Mouse (Mus musculus) midbrain, embryonic 10.5 days (tissue): ENCODE results near the gene Ppip5k2. TPM values are rescaled to one million over a fixed set of nuclear protein-coding genes. Genes with fewer than 3 reads are reported as not detected.

Experiments used
- DNase-seq: peaks from one replicate; pipeline ENCODE4 v3.0.0-alpha.2; 2017; ENCODE audit warnings: low spot score
- H3K27ac ChIP-seq: fragments of 300-500 bp; sonication (generic); replicated peaks from 2 replicates; pipeline ENCODE4 v1.5.1; 2016; ENCODE audit warnings: mild to moderate bottlenecking
- H3K27me3 ChIP-seq: fragments of 300-500 bp; sonication (generic); 2 replicates; pipeline ENCODE4 v1.6.1; 2016; ENCODE audit warnings: low read depth, mild to moderate bottlenecking; ENCODE audit not compliant: poor library complexity, severe bottlenecking
- H3K36me3 ChIP-seq: fragments of 300-500 bp; sonication (generic); 2 replicates; pipeline ENCODE4 v1.6.1; 2016; ENCODE audit warnings: mild to moderate bottlenecking, moderate library complexity
- H3K4me1 ChIP-seq: fragments of 300-500 bp; sonication (generic); 2 replicates; pipeline ENCODE4 v1.6.1; 2016
- H3K4me3 ChIP-seq: fragments of 300-500 bp; sonication (generic); 2 replicates; pipeline ENCODE4 v1.5.1; 2016; ENCODE audit warnings: mild to moderate bottlenecking, moderate library complexity
- H3K9me3 ChIP-seq: fragments of 300-500 bp; sonication (generic); replicated peaks from 2 replicates; pipeline ENCODE4 v1.6.1; 2016; ENCODE audit warnings: mild to moderate bottlenecking
- WGBS: fragments of 180-500 bp; shearing (Covaris S2); methylation state at CpG from one replicate; pipeline ENCODE4 v1.1.7; 2016; 5-methylcytosine and 5-hydroxymethylcytosine counted together
- polyA plus RNA-seq: library from polyadenylated mRNA; unstranded; fragments of >200 nt; fragmentation: Nextera tagmentation; extraction: Ambion mirVana; gene quantifications from 2 replicates; pipeline ENCODE4 v1.2.1, GENCODE M21; 2016

Ppip5k2 gene
- polyA plus RNA-seq, 1 experiment from 2014 or later, result 37.4 TPM

GRCm38 (mm10) chr1:97745712-97746111 is 24.5 kb downstream of the Ppip5k2 start:
- H3K27me3 ChIP-seq, result no peaks in the 10 kb centered on the region
- no peak for DNase-seq
- H3K4me1 ChIP-seq, result no peaks in the 10 kb centered on the region
- no peaks in the 10 kb centered on the region for H3K9me3 ChIP-seq
- no peak overlapping the region for H3K4me3 ChIP-seq
- no peak overlapping the region for H3K27ac ChIP-seq
- H3K36me3 ChIP-seq, result peaks cover 81% of the 10 kb centered on the region
- 92% methylated on average over 4 of the region's 4 CpGs for WGBS

DNA sequence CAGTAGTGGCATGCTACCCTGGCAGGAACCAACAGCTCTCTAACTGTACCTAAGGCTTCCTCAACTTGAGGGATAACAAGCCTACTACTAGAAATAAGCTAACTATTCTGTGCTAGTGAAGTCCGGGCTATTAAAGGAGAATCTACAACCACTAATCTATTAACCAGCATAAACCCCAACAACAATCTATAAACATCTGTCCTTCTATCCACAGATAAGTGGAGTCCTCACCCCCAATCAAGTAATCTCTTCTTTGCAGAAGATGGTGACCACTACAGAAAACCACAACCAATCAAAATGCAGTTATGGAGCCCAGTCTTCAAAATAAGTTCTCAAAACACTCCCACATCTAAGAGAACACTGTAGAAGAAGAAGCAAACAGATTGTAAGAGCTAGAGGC is 27.1 kb downstream of the Ppip5k2 start:
- WGBS, result 94% methylated on average over 1 of the region's 1 CpGs
- peaks cover 80% of the 10 kb centered on the region for H3K36me3 ChIP-seq
- no peak overlapping the region for H3K4me3 ChIP-seq
- DNase-seq, result no peak
- H3K27me3 ChIP-seq, result no peaks in the 10 kb centered on the region
- H3K27ac ChIP-seq, result no peak overlapping the region
- H3K9me3 ChIP-seq, result no peaks in the 10 kb centered on the region
- H3K4me1 ChIP-seq, result no peaks in the 10 kb centered on the region

DNA sequence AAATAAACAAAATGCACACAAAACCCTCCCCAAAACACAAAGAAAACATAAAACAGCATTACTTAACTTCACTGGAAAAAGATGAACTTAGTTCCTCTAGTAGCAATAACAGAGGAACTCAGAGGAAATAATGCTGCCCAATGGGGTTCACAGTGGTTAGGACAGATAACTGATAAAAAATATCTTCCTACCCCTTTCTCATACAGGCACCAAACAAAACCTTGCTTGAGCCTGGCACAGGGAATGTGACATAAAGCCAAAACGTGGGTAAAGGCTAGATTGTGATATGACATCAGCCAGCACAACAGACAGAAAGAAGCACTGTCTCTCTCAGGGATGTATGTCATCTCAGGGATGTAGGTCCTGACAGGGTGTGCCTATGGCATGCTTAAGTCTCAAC is 40.9 kb downstream of the Ppip5k2 start:
- no peak for DNase-seq
- no peaks in the 10 kb centered on the region for H3K27me3 ChIP-seq
- no peak overlapping the region for H3K4me3 ChIP-seq
- peaks cover 57% of the 10 kb centered on the region for H3K36me3 ChIP-seq
- no peaks in the 10 kb centered on the region for H3K4me1 ChIP-seq
- no peak overlapping the region for H3K27ac ChIP-seq
- H3K9me3 ChIP-seq, result no peaks in the 10 kb centered on the region
- WGBS, result 74% methylated on average over 1 of the region's 1 CpGs

DNA sequence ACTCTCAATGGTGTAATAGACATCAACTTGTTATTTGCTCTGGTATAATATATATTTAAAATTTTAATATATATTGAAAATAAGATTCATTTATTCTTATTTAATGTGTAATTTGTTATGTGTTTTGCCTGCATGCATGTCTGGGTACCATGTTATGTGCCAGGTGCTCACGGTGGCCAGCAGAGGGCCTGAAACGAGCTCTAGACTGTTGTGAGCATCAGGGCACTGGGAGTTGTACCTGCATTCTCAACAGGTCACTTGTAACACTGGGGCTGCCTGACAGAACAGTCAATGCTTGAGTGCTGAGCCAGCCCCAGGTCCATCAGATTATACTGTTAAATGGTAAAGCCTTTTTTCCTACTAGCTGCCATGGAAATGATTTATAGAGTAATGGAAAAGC is 43.5 kb downstream of the Ppip5k2 start:
- H3K9me3 ChIP-seq, result no peaks in the 10 kb centered on the region
- no peak for DNase-seq
- peaks cover 48% of the 10 kb centered on the region for H3K36me3 ChIP-seq
- 72% methylated on average over 2 of the region's 2 CpGs for WGBS
- H3K27me3 ChIP-seq, result no peaks in the 10 kb centered on the region
- H3K27ac ChIP-seq, result no peak overlapping the region
- H3K4me3 ChIP-seq, result no peak overlapping the region
- H3K4me1 ChIP-seq, result no peaks in the 10 kb centered on the region

DNA sequence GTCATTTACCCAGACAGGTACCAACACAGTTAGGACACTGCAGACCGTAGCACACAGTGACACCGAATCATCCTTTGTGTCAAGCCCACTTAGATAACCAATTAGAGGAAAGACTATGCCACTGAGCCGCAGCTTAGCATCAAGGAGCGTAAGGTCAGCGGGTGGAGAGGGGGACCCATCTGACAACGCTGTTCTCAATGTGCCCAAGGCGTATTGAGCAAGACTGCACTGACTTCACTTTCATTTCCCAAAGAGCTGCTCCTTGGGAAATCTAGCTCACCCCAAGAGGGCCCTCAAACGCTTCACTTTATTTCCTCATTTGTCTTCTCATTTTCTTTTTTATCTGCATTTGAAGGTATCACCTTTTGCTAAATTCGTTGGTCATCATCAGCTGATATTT is 51.8 kb downstream of the Ppip5k2 start:
- no peaks in the 10 kb centered on the region for H3K27me3 ChIP-seq
- DNase-seq, result no peak
- H3K4me1 ChIP-seq, result no peaks in the 10 kb centered on the region
- H3K36me3 ChIP-seq, result peaks cover 67% of the 10 kb centered on the region
- no peak overlapping the region for H3K4me3 ChIP-seq
- 94% methylated on average over 9 of the region's 9 CpGs for WGBS
- H3K9me3 ChIP-seq, result no peaks in the 10 kb centered on the region
- no peak overlapping the region for H3K27ac ChIP-seq

GRCm38 (mm10) chr1:97714334-97714868 is 55.8 kb downstream of the Ppip5k2 start:
- Histone ChIP-seq H3K4me3 (no peak overlapping the region), H3K4me1 (no peaks in the 10 kb centered on the region), H3K36me3 (peaks cover 75% of the 10 kb centered on the region), H3K9me3 (no peaks in the 10 kb centered on the region), H3K27me3 (no peaks in the 10 kb centered on the region), H3K27ac (no peak overlapping the region)
- 93% methylated on average over 11 of the region's 11 CpGs for WGBS
- DNase-seq, result no peak

GRCm38 (mm10) chr1:97710520-97710919 is 59.7 kb downstream of the Ppip5k2 start:
- Histone ChIP-seq H3K4me1 (no peaks in the 10 kb centered on the region), H3K27me3 (no peaks in the 10 kb centered on the region), H3K4me3 (no peak overlapping the region), H3K36me3 (peaks cover 65% of the 10 kb centered on the region), H3K9me3 (no peaks in the 10 kb centered on the region), H3K27ac (no peak overlapping the region)
- 93% methylated on average over 3 of the region's 3 CpGs for WGBS
- no peak for DNase-seq

- Histone ChIP-seq H3K27me3 (no peaks in the 10 kb centered on the region), H3K4me1 (no peaks in the 10 kb centered on the region), H3K9me3 (no peaks in the 10 kb centered on the region), H3K4me3 (no peak overlapping the region), H3K36me3 (peaks cover 39% of the 10 kb centered on the region), H3K27ac (no peak overlapping the region)
- no peak for DNase-seq
These were observed 64.8 kb downstream of the Ppip5k2 start for GRCm38 (mm10) chr1:97705389-97705788.

DNA sequence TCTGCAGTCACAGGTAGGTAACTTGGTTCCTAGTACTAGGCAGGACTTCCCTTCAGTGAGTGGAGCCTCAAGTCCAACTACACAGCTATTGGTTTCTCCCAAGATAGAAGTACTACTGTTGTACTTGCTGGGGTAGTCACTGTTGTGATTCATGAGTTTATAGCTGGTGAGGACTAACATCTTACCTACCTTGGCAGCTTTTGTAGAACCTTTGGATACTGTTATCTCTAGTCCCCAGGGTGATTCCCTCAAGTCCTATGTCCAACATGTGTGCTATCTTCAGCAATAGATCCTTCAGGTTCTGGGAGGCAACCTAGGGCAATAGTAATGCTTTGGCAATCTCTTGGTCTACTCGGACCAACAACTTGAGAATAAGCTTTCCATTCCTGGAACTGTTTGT is 65.6 kb downstream of the Ppip5k2 start:
- Histone ChIP-seq H3K27me3 (no peaks in the 10 kb centered on the region), H3K9me3 (no peaks in the 10 kb centered on the region), H3K27ac (no peak overlapping the region), H3K36me3 (peaks cover 33% of the 10 kb centered on the region), H3K4me1 (no peaks in the 10 kb centered on the region), H3K4me3 (no peak overlapping the region)
- no peak for DNase-seq
- 93% methylated on average over 1 of the region's 1 CpGs for WGBS

DNA sequence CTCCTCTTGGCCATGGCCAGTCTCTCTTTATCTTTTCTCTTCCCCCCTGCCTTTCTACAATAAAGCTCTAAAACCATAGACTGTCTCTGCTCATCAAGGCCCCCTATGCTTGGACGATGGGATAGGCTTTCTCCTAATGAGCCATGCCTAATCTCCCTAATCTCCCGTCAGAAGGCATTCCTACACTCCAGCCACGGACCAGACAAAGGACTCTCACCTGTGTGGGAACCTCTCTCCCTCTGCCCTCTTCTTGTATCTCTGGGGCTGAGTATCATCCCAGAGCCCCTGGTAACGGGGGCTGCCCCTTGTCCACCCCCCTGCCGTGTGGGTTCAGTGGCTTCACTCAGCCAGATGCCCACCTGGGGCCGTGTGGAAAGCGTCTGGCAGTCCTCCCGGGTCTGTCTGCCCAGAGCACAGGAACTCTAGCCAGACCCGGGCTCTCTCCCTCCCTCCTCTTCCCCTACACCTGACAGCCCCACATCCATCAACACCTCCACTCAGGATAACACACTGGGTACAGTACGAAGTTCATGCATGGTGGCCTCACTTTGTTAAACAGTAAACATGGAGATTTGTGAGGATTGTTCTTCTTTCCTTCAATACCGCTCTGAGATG is 71.1 kb downstream of the Ppip5k2 start:
- no peak overlapping the region for H3K4me3 ChIP-seq
- DNase-seq, result peak; percentile 15
- 0 out of 2 replicates have a peak, but pooled peaks cover 2% of the 10 kb centered on the region for H3K36me3 ChIP-seq
- no peaks in the 10 kb centered on the region for H3K27me3 ChIP-seq
- peaks cover 14% of the 10 kb centered on the region for H3K4me1 ChIP-seq
- no peaks in the 10 kb centered on the region for H3K9me3 ChIP-seq
- 19% methylated on average over 11 of the region's 11 CpGs for WGBS
- peak overlapping the region; percentile 39; the same call in 1 of the 2 replicates for H3K27ac ChIP-seq

GRCm38 (mm10) chr1:97697273-97697672 is 72.9 kb downstream of the Ppip5k2 start:
- H3K9me3 ChIP-seq, result no peaks in the 10 kb centered on the region
- H3K27me3 ChIP-seq, result no peaks in the 10 kb centered on the region
- no peak for DNase-seq
- no peak overlapping the region for H3K27ac ChIP-seq
- H3K36me3 ChIP-seq, result no peaks in the 10 kb centered on the region
- WGBS, result 97% methylated on average over 1 of the region's 1 CpGs
- H3K4me1 ChIP-seq, result peaks cover 14% of the 10 kb centered on the region
- no peak overlapping the region for H3K4me3 ChIP-seq

- Histone ChIP-seq H3K27me3 (no peaks in the 10 kb centered on the region), H3K9me3 (no peaks in the 10 kb centered on the region), H3K4me3 (no peak overlapping the region), H3K36me3 (no peaks in the 10 kb centered on the region), H3K27ac (no peak overlapping the region), H3K4me1 (peaks cover 9% of the 10 kb centered on the region)
- DNase-seq, result no peak
These were observed 76.4 kb downstream of the Ppip5k2 start for GRCm38 (mm10) chr1:97693825-97694224.

DNA sequence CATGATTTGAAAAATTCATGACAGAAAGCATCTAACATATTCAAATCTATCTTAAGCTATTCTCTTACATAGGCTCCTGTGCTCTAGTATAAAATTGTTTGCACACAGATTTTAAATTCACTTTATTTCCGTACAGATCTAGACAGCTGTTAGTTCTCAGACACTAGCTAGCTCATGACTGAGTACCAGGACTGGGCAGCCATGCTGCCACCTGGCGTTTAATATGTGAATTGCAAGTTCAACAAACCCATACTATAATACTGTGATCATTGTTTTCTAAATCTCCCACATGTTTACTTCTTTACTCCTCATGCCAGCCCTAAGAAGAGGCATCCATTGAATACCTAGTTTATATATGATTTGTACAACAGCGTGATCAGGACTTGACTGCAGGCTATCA is 81.5 kb downstream of the Ppip5k2 start:
- H3K27me3 ChIP-seq, result no peaks in the 10 kb centered on the region
- H3K36me3 ChIP-seq, result no peaks in the 10 kb centered on the region
- H3K9me3 ChIP-seq, result no peaks in the 10 kb centered on the region
- no peak overlapping the region for H3K4me3 ChIP-seq
- WGBS, result 21% methylated on average over 3 of the region's 3 CpGs
- H3K27ac ChIP-seq, result no peak overlapping the region
- no peaks in the 10 kb centered on the region for H3K4me1 ChIP-seq
- peak; percentile 32 for DNase-seq
